Mouse (Mus musculus): ENCODE data around the gene Ccdc186. TPM values are rescaled to one million over a fixed set of nuclear protein-coding genes. Genes with fewer than 3 reads are reported as not detected.

Gene Ccdc186
- polyA plus RNA-seq, 1 experiment from 2014 or later, result 12.9 TPM

DNA sequence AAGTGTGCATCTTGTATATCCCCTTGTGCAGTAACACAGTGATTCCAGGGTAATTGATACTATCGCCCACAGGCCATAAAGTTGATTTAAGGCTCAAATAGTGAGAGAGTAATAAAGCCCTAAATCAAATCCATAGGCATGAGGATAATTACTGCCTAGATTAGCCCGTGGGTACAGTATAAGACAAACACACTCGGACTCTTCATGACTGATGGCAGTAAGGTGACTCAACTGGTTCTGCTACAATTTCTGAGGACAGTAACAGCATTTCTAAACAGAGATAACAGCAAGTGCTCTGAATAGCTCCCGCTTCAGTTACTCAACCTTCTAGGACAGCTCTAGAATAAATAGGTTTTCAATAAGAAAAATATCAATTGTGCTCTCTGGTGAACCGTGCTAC is 14.9 kb downstream of the Ccdc186 start:
- H3K4me3 ChIP-seq (ENCODE audit: low read length), result no peak overlapping the region
- no peaks in the 10 kb centered on the region for H3K27me3 ChIP-seq (replicated peaks; ENCODE audit: control insufficient read depth, insufficient read depth, low read length)
- peaks cover 11% of the 10 kb centered on the region for H3K36me3 ChIP-seq (ENCODE audit: control insufficient read depth, insufficient read depth, low read length)
- 51% methylated on average over 5 of the region's 5 CpGs for WGBS
- H3K4me2 ChIP-seq (ENCODE audit: low read depth, low read length), result no peak overlapping the region
- no peaks in the 10 kb centered on the region for H3K9me3 ChIP-seq (ENCODE audit: control insufficient read depth, low read length)
- ATAC-seq, result peak; percentile 78
- no peak overlapping the region for H3K9ac ChIP-seq (ENCODE audit: low read depth, low read length)
- peaks cover 6% of the 10 kb centered on the region for H3K4me1 ChIP-seq (ENCODE audit: control insufficient read depth, insufficient read depth, low read length)
- no peak overlapping the region for H3K27ac ChIP-seq (ENCODE audit: low read length)

DNA sequence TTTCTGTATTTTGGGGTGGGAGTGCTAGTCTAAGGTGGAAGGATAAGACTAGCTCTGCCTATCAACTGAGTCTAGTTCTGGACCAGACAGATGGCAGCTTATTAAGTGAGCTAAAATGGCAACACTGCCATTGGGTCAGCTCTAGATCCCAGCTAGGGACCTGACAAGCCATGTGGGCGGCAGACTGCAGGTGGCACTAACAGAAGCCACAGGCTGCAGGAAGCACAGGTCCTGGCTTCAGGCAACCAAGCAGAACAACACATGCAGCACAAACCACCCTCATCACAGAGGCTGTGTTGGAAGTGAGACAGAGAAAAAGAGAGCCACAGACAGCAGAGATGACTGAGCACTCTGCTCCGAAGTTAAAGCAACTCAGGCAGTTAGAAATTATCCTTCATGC is 16.6 kb downstream of the Ccdc186 start:
- H3K4me1 ChIP-seq (ENCODE audit: control insufficient read depth, insufficient read depth, low read length), result no peaks in the 10 kb centered on the region; the same call in 1 of the 2 replicates
- H3K4me2 ChIP-seq (ENCODE audit: low read depth, low read length), result no peak overlapping the region
- no peak overlapping the region for H3K9ac ChIP-seq (ENCODE audit: low read depth, low read length)
- peaks cover 14% of the 10 kb centered on the region for H3K36me3 ChIP-seq (ENCODE audit: control insufficient read depth, insufficient read depth, low read length)
- no peak for ATAC-seq
- H3K4me3 ChIP-seq (ENCODE audit: low read length), result no peak overlapping the region
- WGBS, result 81% methylated on average over 2 of the region's 2 CpGs
- no peaks in the 10 kb centered on the region for H3K9me3 ChIP-seq (ENCODE audit: control insufficient read depth, low read length)
- H3K27ac ChIP-seq (ENCODE audit: low read length), result no peak overlapping the region
- H3K27me3 ChIP-seq (replicated peaks; ENCODE audit: control insufficient read depth, insufficient read depth, low read length), result no peaks in the 10 kb centered on the region

GRCm38 (mm10) chr19:56802352-56802746 is 19.6 kb downstream of the Ccdc186 start:
- Histone ChIP-seq H3K9ac (ENCODE audit: low read depth, low read length) (no peak overlapping the region), H3K36me3 (ENCODE audit: control insufficient read depth, insufficient read depth, low read length) (peaks cover 9% of the 10 kb centered on the region), H3K27me3 (replicated peaks; ENCODE audit: control insufficient read depth, insufficient read depth, low read length) (no peaks in the 10 kb centered on the region), H3K27ac (ENCODE audit: low read length) (no peak overlapping the region), H3K9me3 (ENCODE audit: control insufficient read depth, low read length) (no peaks in the 10 kb centered on the region), H3K4me1 (ENCODE audit: control insufficient read depth, insufficient read depth, low read length) (no peaks in the 10 kb centered on the region; the same call in 1 of the 2 replicates), H3K4me2 (ENCODE audit: low read depth, low read length) (no peak overlapping the region), H3K4me3 (ENCODE audit: low read length) (no peak overlapping the region)
- no peak for ATAC-seq
- 87% methylated on average over 3 of the region's 3 CpGs for WGBS

- no peak overlapping the region for H3K4me2 ChIP-seq (ENCODE audit: low read depth, low read length)
- no peak overlapping the region for H3K27ac ChIP-seq (ENCODE audit: low read length)
- no peak overlapping the region for H3K4me3 ChIP-seq (ENCODE audit: low read length)
- no peaks in the 10 kb centered on the region; the same call in 1 of the 2 replicates for H3K4me1 ChIP-seq (ENCODE audit: control insufficient read depth, insufficient read depth, low read length)
- no peak overlapping the region for H3K9ac ChIP-seq (ENCODE audit: low read depth, low read length)
- peaks cover 9% of the 10 kb centered on the region for H3K36me3 ChIP-seq (ENCODE audit: control insufficient read depth, insufficient read depth, low read length)
- ATAC-seq, result 0 out of 2 replicates have a peak, but pooled peaks have one; percentile 52
- WGBS, result 85% methylated on average over 10 of the region's 10 CpGs
- no peaks in the 10 kb centered on the region for H3K9me3 ChIP-seq (ENCODE audit: control insufficient read depth, low read length)
- no peaks in the 10 kb centered on the region for H3K27me3 ChIP-seq (replicated peaks; ENCODE audit: control insufficient read depth, insufficient read depth, low read length)
These were observed 20.2 kb downstream of the Ccdc186 start for GRCm38 (mm10) chr19:56801656-56802351.

DNA sequence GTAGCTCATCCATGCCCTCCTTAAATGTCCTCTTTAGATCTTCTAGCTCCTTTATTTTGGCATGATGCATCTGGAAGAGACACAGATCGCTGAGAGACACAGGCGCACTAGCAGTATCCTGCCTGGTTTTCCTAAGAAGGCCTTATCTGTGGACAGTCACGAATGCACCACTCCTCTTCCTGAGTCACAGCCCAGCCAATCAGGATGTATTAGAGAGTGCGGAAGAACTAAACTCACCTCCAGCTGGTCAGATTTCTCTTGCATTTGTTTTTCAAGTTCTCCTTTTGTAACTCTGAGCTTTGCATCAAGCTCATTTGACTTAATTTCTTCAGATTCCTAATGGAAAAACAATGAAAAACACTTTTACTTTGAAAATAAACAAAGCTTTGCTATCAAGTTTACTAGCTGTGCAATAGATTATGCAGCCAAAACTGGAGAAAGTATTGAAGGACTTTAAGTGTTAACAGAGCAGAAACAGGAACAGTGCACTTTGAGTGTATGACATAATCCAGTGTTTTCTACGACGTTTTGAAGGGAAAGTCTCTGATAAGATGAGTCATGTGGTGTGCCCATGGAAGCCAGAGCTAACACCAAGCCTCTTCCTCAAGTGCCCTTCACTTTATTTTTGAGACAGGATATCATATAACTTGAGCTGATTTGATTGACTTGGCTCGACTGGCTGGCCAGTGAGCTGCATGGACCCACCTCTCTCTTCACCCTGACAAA is 20.9 kb downstream of the Ccdc186 start:
- 61% methylated on average over 7 of the region's 7 CpGs for WGBS
- 0 out of 2 replicates have a peak, but pooled peaks have one; percentile 28 for ATAC-seq
- no peak overlapping the region for H3K4me2 ChIP-seq (ENCODE audit: low read depth, low read length)

GRCm38 (mm10) chr19:56800226-56800625 is 21.8 kb downstream of the Ccdc186 start:
- H3K9me3 ChIP-seq (ENCODE audit: control insufficient read depth, low read length), result no peaks in the 10 kb centered on the region
- ATAC-seq, result no peak
- H3K27ac ChIP-seq (ENCODE audit: low read length), result no peak overlapping the region
- H3K9ac ChIP-seq (ENCODE audit: low read depth, low read length), result no peak overlapping the region
- 81% methylated on average over 8 of the region's 8 CpGs for WGBS
- no peak overlapping the region for H3K4me3 ChIP-seq (ENCODE audit: low read length)
- no peaks in the 10 kb centered on the region for H3K27me3 ChIP-seq (replicated peaks; ENCODE audit: control insufficient read depth, insufficient read depth, low read length)
- no peaks in the 10 kb centered on the region for H3K4me1 ChIP-seq (ENCODE audit: control insufficient read depth, insufficient read depth, low read length)
- H3K4me2 ChIP-seq (ENCODE audit: low read depth, low read length), result no peak overlapping the region
- H3K36me3 ChIP-seq (ENCODE audit: control insufficient read depth, insufficient read depth, low read length), result peaks cover 8% of the 10 kb centered on the region; the same call in 1 of the 2 replicates

More for the DNA sequence above, 20.9 kb downstream of the Ccdc186 start:
- H3K27me3 ChIP-seq (replicated peaks; ENCODE audit: control insufficient read depth, insufficient read depth, low read length), result no peaks in the 10 kb centered on the region
- no peaks in the 10 kb centered on the region; the same call in 1 of the 2 replicates for H3K4me1 ChIP-seq (ENCODE audit: control insufficient read depth, insufficient read depth, low read length)
- H3K36me3 ChIP-seq (ENCODE audit: control insufficient read depth, insufficient read depth, low read length), result peaks cover 12% of the 10 kb centered on the region
- H3K4me3 ChIP-seq (ENCODE audit: low read length), result no peak overlapping the region
- H3K9me3 ChIP-seq (ENCODE audit: control insufficient read depth, low read length), result no peaks in the 10 kb centered on the region
- no peak overlapping the region for H3K27ac ChIP-seq (ENCODE audit: low read length)
- no peak overlapping the region for H3K9ac ChIP-seq (ENCODE audit: low read depth, low read length)

GRCm38 (mm10) chr19:56797376-56797775 is 24.6 kb downstream of the Ccdc186 start:
- H3K27me3 ChIP-seq (replicated peaks; ENCODE audit: control insufficient read depth, insufficient read depth, low read length), result no peaks in the 10 kb centered on the region
- H3K36me3 ChIP-seq (ENCODE audit: control insufficient read depth, insufficient read depth, low read length), result peaks cover 26% of the 10 kb centered on the region
- H3K27ac ChIP-seq (ENCODE audit: low read length), result no peak overlapping the region
- H3K4me2 ChIP-seq (ENCODE audit: low read depth, low read length), result no peak overlapping the region
- H3K4me1 ChIP-seq (ENCODE audit: control insufficient read depth, insufficient read depth, low read length), result no peaks in the 10 kb centered on the region
- WGBS, result 91% methylated on average over 11 of the region's 11 CpGs
- H3K9ac ChIP-seq (ENCODE audit: low read depth, low read length), result no peak overlapping the region
- no peak for ATAC-seq
- no peaks in the 10 kb centered on the region for H3K9me3 ChIP-seq (ENCODE audit: control insufficient read depth, low read length)
- H3K4me3 ChIP-seq (ENCODE audit: low read length), result no peak overlapping the region

GRCm38 (mm10) chr19:56788952-56789351 is 33.0 kb downstream of the Ccdc186 start:
- ATAC-seq, result no peak
- Histone ChIP-seq H3K27ac (ENCODE audit: low read length) (no peak overlapping the region), H3K27me3 (replicated peaks; ENCODE audit: control insufficient read depth, insufficient read depth, low read length) (no peaks in the 10 kb centered on the region), H3K9me3 (ENCODE audit: control insufficient read depth, low read length) (no peaks in the 10 kb centered on the region), H3K4me3 (ENCODE audit: low read length) (no peak overlapping the region), H3K4me2 (ENCODE audit: low read depth, low read length) (no peak overlapping the region), H3K9ac (ENCODE audit: low read depth, low read length) (no peak overlapping the region), H3K36me3 (ENCODE audit: control insufficient read depth, insufficient read depth, low read length) (peaks cover 10% of the 10 kb centered on the region), H3K4me1 (ENCODE audit: control insufficient read depth, insufficient read depth, low read length) (no peaks in the 10 kb centered on the region)
- WGBS, result 93% methylated on average over 5 of the region's 5 CpGs

DNA sequence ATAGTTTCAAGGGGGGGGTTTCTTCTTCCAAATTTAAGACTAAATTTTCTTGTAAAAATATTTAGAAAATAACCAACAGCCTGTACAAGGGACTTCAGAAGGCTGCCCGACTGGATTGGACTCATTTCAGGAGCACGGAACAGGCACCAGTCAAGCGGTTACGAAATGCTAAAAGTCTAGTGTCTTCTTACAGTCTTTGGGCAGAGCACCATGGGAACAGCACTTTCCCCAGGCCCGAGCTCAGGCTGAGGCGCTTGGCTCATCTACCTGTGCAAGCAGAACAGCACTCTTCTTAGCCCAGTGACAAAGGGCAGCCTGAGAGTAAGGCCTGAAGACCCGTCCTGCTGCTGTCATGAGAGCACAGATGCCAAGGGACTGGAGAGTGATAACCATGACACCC is 34.1 kb downstream of the Ccdc186 start:
- no peak for ATAC-seq
- H3K9ac ChIP-seq (ENCODE audit: low read depth, low read length), result no peak overlapping the region
- H3K27ac ChIP-seq (ENCODE audit: low read length), result no peak overlapping the region
- H3K36me3 ChIP-seq (ENCODE audit: control insufficient read depth, insufficient read depth, low read length), result peaks cover 4% of the 10 kb centered on the region
- no peaks in the 10 kb centered on the region for H3K9me3 ChIP-seq (ENCODE audit: control insufficient read depth, low read length)
- no peak overlapping the region for H3K4me2 ChIP-seq (ENCODE audit: low read depth, low read length)
- WGBS, result 88% methylated on average over 7 of the region's 7 CpGs
- H3K4me3 ChIP-seq (ENCODE audit: low read length), result no peak overlapping the region
- no peaks in the 10 kb centered on the region for H3K27me3 ChIP-seq (replicated peaks; ENCODE audit: control insufficient read depth, insufficient read depth, low read length)
- H3K4me1 ChIP-seq (ENCODE audit: control insufficient read depth, insufficient read depth, low read length), result no peaks in the 10 kb centered on the region
